Mouse (Mus musculus) layer of hippocampus, postnatal 36 days (tissue): ENCODE results near the gene Pip4k2a. TPM values are rescaled to one million over a fixed set of nuclear protein-coding genes. Genes with fewer than 3 reads are reported as not detected.
A peak's percentile ranks its signal among the peaks of the same experiment; 100 is the strongest.

ENCODE experiments used
- DNase-seq, 2 experiments: peaks; one replicate each; pipeline ENCODE4 v3.0.0; 2022
- total RNA-seq, 2 experiments: library from RNA; stranded (reverse); gene quantifications; 2 replicates each; pipeline ENCODE4 v1.2.3; 2021

The Pip4k2a gene
- total RNA-seq, 2 experiments from 2014 or later = 57.2 to 57.6 TPM

DNA sequence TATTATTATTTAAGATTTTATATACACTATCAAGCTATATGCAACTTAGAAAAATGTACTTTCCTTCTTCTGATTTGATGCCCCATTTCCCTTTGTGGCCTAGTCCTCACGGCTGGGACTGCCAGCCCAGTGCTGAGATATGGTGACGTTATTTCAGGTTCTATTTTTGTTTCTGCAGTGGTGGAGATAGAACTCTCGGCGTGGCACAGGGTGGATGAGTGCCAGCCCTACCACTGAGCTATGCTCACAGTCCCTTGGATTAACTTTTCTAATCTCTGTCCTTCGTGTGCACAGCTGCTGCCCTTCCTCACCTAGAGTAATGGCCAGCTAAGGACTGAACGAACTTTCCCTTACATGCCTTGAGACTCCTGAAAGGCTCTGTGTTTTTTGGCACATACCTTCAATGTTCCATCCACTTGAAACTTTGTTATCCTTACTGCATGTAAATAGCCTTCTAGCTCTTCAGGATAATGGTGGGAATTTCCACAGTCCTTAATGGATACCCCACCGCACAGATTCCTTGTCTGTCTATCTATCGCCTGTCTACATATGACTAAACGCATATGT lies 164.8 kb downstream of the Pip4k2a start:
- DNase-seq = no peak

DNA sequence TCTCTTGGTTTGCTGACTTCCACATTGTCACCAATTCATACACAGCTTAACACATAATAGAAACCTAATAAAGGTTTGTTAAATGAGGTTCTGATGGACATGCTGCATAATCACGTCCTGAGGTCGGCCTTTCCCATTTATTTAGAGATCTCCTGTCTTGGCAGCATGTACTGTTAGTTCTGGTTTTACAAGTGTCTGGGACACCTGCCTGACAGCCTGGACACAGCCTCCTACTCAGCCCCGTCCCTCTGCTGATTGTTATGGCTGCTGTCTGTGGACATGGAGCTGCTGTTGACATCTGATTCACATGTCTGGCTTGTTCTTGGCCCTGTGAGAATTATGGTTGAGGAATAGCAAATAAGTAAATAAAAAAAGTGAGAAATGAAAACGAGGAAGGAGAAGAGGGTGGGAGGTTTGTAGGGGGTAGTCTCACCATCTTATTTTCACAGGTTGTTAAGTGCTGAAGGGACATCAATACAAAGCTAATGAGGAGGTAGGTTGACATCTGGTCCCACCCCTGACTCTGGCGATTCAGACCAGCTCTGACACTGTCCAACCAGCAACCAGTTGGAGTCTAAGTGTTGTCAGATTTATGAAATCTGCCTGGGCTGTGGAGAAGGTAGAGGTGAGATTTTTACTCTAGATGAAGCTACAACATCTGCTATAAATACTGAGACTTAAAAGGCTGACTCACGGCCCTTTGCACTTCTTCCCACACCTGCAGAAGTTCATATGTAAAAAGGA lies 166.7 kb downstream of the Pip4k2a start:
- no peak for DNase-seq

DNA sequence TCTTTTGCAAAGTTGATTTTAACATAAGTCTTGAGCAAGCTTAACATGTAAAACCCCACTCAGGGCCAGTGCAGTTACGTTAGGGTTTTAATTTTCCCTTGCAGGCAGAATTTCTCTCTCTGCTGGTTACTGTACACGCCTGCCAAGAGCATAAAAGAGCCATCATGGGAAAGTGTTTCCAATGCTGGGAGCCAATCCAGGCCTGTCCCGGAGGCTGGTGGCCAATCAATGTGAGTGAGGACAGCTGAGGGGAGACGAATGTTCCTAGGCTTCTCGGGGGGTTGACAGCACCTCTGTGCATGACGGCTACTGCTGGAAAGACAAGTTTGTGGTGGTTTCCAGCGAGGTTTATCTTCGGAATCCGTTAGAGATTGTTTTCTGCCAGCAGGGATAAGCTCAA lies 175.2 kb downstream of the Pip4k2a start:
- DNase-seq = no peak

DNA sequence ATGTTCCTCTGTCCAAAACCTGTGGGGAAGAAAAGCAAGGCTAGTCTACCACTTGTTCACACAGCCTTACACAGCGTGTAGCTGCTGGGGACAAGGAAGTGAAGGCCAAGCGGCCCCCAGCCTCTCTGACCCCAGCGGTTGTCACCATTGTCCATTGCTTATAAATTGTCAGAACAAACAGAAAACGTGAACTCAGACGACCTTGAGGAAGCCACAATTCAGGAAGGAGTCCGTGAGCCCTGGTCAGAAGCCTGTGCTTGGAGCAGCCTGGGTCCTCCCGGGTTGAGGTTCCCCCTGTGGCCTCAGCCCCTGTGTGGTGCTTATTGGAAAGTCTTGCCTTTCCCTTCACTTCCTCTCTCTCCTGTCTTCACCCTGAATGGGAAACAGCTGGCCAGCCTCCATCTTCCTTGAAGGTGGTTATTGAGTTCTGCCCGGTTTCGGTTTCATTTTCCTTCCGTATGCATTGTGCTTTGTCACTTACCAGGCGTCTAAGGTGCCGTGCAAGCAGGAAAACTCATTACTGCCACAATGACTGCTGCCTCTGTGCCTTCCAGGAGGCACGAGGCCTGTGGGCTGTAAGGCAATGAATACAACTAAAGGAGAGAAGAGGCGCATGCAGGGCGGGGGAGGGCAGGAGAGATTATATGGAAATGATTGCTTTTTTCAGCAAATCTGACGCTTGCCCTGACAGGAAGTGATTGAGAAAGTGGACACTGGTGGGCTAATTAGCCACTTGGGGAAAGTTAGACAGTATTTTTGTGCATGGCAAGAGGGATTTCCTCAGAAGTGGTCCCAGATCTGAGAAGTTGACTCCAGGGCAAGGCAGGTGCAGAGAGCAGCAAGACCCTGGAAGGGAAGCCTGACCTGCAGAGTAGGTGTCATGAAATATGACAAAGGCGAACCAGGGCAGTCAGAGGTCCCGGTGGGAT lies 176.2 kb downstream of the Pip4k2a start:
- no peak for DNase-seq

DNA sequence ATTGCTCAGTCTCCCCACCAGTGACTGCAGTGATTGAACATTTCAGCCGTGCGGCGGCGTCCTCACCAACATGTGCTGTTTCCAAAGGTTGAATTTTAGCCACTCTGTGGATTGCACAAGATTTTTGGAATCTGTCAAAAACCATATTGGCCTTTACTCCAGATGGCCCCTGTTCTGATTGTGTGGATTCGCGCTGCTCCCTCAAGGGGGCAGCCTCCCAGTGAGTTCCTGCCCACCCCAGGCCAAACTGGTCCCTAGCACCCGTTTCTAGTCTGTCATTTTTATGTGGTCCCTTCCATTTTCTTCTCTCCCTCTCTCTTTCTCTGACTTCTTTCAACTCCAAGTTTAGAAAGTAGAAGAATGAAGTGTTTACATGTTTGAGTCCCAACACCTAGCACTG lies 178.4 kb downstream of the Pip4k2a start:
- DNase-seq = no peak

DNA sequence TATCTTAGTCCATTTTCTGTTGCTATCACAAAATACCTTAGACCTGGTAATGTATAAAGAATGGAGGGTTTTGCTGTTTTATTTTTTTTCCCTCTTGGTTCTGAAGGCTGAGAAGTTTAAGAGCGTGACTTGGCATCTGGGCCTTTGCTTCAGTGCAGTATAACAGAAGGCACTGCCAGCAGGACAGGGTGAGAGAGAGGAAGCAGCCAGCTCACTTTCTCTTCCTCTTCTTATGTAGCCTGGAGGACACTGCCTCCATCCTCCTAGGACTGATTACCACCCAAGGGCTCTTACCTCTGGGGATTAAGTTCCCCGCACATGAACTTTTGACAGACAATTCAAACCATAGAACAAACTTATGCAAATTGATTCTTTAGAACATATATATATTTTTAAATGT lies 181.9 kb downstream of the Pip4k2a start:
- DNase-seq = no peak

DNA sequence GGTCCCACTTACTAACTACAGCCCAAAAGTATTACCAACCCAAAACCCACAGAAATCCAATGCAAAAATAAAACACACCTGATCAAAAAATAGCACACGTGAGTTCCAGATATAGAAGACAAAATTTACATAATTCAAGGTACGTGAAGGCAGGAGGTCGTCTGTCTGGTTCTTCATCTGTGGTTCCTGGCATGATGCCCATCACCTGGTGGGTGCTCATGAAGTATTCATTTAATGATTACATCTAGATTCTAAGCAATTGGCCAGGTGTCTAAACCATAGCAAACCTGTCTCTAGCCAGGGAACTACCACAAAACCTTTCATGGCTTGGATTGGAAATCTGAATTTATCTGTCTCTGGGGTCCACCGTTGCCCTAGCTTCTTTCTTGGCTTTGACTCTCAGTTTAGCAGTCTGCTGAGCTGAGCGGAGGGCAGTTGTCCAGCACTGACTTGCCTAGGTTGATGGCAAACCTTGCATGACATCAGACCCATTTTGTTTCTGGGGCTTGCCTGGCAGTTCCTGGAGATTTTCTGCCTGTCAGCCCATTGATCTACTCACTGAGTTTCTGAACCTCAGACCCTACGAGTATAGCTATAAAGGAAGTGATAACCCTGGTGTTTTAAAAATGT lies 182.5 kb downstream of the Pip4k2a start:
- DNase-seq = no peak

DNA sequence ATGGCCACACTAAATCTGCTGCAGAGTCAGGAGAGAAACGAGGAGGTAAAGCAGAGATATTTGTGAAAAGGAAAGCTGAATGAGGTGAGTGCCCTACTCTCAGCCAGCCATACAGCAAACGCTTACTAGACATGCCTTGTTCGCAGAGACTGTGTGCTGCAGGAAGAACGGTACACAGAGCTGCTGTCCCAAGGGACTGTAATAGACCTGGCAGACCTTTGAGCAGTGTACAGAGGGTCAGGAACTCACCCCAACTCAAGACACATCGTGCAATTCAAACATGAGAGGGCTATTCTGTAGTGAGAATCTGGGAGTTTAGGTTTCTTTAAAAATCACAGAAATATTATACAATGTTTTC lies 183.5 kb downstream of the Pip4k2a start:
- no peak for DNase-seq

DNA sequence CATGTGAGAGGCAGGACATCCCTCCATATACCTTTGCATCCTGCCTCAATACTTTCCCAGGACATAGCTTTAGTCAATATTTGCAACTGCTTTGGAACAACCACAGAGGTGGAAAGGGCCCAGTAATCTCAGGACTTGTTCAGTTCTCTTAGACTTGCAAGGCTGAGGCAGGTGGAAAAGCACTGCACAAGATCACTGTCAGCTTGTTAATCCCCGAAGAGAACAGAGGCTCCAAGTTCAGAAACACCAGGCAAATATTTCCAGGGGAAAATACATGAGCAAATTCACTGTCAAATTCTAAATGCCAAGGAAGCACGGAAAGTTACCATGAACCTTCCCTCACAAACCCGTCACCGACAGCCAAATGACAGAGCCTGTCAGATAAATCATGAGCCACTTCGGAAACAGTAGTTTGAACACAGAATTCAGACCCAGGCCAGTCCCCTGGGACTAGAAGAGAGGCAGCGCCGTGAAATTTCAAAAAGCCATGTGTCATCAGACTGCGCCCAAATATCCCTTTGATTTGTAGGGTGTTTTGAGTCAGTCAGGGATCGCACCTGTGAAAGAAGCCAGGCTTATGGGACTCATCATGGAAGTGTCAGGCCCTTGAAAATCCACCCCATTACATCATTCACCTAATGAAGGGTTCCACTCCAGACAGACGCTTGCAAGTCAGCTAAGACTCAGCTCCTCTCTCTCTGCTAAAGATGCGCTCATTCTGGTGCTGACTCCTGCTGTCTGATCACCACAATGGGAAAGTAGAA lies 184.1 kb downstream of the Pip4k2a start:
- DNase-seq = no peak

DNA sequence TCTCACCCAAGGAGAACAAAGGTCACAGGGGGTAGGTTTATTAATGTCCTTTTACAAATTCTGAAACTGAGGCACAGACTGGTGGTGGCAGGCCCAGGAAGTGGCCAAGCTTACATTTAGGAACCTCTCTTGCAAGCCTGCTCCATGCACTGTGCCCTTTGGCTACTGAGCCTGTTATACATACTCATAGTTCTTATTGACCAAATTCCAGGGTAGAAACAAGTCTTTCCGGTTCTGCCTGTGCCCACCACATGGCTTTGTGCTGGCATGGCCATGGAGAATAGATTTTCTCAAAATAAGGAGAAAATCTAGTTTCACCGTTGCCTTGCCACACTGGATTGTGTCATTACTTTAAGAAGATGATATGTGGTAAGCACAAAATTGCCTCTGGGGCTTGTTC lies 190.0 kb downstream of the Pip4k2a start:
- no peak for DNase-seq

DNA sequence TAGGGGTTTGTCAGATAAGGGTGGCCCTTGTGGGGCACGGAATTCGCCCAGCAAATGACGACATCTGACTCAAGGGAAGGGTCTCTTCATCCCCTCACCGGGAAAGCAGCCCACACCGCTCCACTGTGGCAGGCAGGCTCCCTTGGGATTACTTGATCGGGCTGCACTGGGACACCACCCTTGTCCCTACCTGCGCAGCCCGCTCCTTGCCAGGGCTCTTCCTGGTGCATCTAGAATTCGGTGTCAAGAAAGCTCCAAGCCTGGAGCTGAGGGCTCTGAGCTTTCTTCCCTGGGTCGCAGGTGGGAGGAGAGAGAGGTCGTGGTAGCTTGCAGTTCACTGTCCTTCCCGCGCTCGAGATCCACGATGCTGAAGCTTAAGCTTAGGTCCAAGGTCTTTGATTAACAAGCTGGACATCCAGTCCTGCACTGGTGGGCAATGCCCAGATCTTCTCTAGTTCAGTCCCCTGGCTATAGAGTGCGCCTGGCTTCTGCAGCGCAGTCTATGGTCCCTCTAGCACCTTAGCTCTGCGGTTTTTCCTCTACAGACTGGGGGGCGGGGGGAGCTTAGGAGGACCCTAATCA lies 196.6 kb downstream of the Pip4k2a start:
- no peak for DNase-seq

DNA sequence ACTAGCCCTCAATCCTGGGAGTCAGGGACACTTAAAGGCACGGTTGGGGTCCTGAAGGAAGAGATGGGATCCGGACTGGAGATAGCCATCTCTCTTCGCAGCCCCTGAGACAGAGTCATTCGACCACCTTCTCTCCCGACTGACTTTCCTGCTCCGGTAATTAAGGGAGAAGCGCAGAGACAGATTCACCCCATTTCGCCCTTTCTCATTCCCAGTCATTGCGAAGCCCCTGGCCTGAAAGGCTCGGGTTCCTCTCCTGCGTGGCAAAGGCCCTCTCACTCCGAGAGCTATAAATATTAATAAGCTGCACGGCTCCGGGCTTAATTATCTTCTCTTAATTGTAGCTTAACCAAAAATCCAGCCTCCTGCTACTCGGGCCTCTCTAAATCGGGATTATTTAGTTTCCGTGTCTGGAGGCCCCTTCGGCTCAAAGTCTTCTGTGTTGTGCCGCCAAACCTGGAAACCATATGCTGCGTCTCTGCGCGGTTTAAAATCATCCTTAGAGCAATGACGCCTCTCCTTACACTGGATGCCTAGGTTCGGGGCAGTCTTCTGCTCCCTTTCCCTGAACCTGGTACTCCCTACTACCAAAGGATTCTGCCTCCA lies 197.2 kb downstream of the Pip4k2a start:
- no peak for DNase-seq

DNA sequence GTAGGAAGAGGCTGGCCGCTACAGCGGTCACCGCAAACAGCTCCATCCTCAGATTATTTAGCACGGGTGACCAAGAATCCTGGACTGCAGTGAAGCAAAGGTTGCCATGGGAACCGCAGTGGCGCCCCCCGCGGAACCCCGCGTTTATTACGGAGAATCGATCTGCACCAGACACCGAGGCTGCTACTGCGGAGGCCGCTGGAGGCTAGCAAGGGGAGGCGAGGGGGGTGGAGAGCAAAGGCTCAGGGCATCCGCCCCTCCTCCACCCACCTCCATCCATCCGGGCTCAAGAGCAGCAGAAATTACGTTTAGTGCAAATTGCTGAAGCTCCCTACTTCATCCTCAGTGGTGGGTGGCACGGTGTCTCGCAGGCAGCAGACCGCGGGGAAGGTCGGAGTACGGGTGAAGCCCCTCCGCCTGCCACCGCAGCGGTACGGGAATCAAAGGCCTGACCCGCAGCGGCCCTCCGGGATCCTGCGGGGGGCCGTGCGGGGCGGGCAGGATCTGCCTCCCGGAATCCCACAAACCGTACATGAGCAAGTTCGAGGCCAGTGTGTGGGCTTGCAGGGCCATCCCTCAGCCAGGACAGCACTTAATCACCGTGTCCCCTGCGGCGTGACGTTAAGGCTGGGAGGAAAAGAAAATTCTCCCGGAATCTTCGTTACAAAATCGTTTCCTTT lies 197.8 kb downstream of the Pip4k2a start:
- peak; percentile 74 to 75 for DNase-seq

DNA sequence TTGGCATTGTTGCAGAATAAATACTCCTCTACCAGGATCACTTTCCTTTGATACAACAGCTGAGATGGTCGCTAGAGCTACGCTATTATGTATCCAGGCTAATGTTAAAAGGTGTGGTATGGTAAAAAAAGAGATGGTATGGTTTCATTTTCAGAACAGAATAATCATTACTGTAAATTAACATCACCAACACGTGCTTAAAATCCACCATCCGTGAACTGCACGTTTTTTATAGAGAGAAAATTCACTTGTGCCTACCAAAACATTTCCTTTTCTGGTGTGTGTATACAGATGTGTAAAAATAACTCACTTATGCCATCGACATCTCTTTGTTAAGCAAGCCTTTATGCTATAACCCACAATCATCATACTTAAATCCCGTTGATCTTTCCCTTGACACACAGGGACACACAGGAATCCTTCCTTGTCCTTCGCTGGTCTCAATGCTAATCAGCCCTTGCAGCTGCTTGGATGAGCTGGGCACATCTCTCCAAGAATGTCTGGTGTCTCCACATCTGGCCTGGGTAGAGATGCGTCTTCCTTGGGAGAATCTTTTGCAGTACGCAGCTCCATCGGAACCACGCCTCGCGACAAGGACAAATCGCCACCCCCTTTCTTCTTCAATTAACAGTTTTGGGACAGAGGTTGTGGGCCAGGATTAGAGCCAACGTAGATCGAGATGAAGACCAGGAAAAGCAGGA lies 198.5 kb downstream of the Pip4k2a start:
- no peak for DNase-seq

DNA sequence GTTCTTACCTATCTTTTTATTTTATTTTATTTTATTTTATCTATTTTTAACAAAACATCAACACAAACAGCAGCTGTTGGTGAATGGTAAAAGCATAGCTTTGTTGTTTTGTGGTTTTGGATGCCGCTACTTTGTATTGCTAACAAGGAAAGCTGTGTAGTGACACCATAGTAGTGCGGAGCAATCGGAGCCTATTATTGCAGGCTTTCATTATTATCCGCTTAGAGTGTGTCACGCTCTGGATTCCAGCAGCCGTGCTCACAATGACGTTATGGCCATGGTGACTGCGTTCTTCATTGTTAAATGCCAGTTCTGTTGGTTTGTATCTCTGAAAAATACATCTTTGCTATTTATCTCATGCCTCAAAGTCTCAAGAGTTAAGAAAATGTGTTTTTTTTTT lies 200.2 kb downstream of the Pip4k2a start:
- no peak for DNase-seq

DNA sequence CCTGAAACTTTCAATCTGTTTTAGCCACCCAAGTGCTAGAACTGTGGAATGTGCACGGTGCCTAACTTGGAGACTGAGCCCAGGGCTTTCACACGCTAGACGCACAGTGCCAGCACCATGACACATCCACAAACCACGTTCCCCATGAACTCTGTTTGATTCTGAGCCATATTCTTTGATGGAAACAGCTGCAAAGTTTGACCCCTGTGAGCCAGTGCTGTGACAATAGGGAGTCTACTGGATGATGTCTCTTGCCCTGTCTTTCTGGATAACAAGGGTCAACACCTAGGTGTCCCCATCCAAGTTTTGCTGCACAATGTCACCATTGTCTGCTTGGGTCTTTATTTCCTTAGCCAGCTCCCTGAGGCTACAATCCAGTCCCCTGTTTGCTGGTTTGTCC lies 203.7 kb downstream of the Pip4k2a start:
- DNase-seq = no peak
